Mouse (Mus musculus): Measurements from ENCODE around the gene Phlda2.
A peak's percentile ranks its signal among the peaks of the same experiment; 100 is the strongest.

The Phlda2 gene

GRCm38 (mm10) chr7:143462516-143462915 is 40.4 kb downstream of the Phlda2 start:
- DNase-seq (ENCODE audit: low spot score in 2 of 2) = no peak

DNA sequence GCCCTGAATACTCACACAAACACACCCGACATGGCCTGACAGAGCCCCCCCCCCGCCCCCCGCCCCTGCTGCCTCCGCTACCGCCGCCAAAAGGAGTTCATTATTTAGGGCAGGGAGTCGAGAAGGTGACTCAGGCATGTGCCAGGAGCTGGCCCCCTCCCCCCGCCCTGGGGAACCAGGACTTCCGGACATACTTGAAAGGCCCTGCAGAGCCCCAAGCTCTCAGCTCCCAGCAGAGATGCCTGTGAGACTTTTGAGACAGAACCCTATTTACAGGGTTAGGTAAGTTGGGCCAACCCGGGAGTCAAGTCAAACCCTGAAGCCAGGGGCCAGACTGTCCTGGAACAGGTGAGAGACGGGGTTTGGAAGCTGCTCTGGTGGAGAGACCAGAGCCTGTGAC is 41.0 kb downstream of the Phlda2 start:
- no peak for DNase-seq (ENCODE audit: low spot score in 2 of 2)

GRCm38 (mm10) chr7:143461294-143461870 is 41.6 kb downstream of the Phlda2 start:
- peak in 1 of 2 experiments; percentile 49 for DNase-seq (ENCODE audit: low spot score in 2 of 2)

GRCm38 (mm10) chr7:143460874-143461273 is 42.1 kb downstream of the Phlda2 start, which contains the start of gene Cdkn1c:
Gene Cdkn1c (minus strand): TSS chr7:143461050.
- peak; percentile 93 for DNase-seq (ENCODE audit: low spot score in 2 of 2)

- no peak for DNase-seq (ENCODE audit: low spot score in 2 of 2)
Measured at GRCm38 (mm10) chr7:143460217-143460834, 42.6 kb downstream of the Phlda2 start.

DNA sequence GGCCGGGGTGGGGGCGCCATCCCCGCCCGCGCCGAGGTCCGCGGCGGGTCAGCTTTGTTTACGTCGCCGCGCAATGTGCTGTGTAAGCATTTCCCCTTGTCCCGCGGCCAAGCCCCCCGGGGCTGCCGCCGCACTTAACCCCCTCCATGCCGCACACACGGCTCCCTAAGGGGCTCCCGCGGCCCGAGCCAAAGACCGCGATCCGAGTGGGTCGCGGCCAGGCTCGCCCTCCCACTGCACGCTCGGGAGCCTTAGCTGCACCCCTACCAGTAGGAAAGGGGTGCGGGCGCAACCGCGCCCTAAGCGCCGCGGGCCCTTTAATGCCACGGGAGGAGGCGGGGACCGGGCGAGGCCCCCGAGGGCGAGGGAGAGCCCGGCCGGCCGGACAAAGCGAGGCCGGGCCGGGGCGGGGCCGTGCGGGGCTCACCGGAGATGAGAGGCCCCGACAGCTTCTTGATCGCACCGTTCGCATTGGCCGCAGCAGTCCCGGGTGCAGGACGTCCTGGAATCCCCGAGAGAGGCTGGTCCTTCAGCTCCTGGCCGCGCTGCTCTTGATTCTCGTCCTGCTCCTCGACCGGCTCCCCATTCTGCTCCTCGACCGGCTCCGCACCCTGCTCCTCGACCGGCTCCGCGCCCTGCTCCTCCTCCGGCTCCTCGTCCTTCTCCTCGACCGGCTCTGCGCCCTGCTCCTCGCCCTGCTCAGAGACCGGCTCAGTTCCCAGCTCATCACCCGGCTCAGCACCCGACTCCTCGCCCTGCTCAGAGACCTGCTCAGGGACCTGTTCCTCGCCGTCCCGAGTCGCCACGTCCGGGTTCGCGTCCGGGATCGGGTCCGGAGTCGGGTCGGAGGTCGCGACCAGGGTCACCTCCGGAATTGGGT is 43.4 kb downstream of the Phlda2 start:
- peak; percentile 57 to 72 for DNase-seq (ENCODE audit: low spot score in 2 of 2)

DNA sequence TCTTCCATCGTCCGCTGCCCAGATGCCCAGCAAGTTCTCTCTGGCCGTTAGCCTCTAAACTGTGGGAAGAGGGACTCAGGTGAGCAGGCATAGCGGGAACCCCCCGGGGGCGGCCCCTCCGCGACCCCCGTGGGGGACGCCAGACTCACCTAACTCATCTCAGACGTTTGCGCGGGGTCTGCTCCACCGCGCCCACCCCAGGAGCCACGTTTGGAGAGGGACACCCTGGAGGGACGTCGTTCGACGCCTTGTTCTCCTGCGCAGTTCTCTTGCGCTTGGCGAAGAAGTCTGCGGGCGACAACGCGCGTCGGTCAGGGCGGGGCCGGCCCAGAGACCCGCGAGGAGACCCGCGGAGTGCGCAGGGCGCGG is 44.0 kb downstream of the Phlda2 start:
- DNase-seq (ENCODE audit: low spot score in 2 of 2) = no peak

Measured in heart, adult 9 months (tissue).